Mouse (Mus musculus): ENCODE measurements at regions not wholly inside any gene's neighbourhood (a gene's known extent, or its start where the extent isn't known, plus 50 kb on each side); places are given as distances from the start of the nearest gene placed in this dataset.

DNA sequence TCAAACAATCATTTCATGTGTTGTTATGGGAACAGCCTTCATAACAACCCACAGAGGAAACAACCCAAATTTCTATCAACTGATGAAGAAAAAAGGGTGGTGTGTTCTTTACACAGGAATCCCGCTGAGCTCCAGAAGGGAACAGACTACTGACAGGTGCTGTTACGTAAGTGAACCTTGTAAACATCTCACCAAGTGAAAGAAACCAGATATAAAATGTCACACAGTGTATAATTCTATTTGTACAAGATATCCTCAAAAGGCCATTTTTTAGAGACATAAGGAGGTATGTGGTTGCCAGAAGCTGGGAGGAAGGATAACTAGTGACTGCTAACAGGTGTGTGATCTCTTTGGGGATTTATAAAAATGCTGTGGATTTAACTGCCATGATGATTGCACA lies 119.9 kb downstream of the Plod2 start:
- no peak for DNase-seq (ENCODE audit: low spot score)
- Histone ChIP-seq H3K9me3 (ENCODE audit: control insufficient read depth, low read length) (no peaks in the 10 kb centered on the region), H3K27me3 (ENCODE audit: control insufficient read depth, insufficient read depth, low read length) (no peaks in the 10 kb centered on the region), H3K4me2 (replicated peaks; ENCODE audit: low read depth) (no peak overlapping the region), H3K27ac (replicated peaks) (no peak overlapping the region), H3K36me3 (ENCODE audit: control insufficient read depth, insufficient read depth, low read length) (no peaks in the 10 kb centered on the region), H3K4me3 (ENCODE audit: low read depth, low read length) (no peak overlapping the region), H3K4me1 (replicated peaks; ENCODE audit: control insufficient read depth, insufficient read depth) (no peaks in the 10 kb centered on the region), H3K9ac (ENCODE audit: low read length) (no peak overlapping the region)
- ATAC-seq (ENCODE audit: low FRiP score, low TSS enrichment), result peak; percentile 63; the same call in 1 of the 2 replicates
- TF ChIP-seq CTCF (IDR thresholded peaks at IDR 0.05; ENCODE audit: low read depth), result no peak
- no peak for TF ChIP-seq EP300 (optimal IDR thresholded peaks at IDR 0.05)
- 21% methylated on average over 2 of the region's 2 CpGs for WGBS

DNA sequence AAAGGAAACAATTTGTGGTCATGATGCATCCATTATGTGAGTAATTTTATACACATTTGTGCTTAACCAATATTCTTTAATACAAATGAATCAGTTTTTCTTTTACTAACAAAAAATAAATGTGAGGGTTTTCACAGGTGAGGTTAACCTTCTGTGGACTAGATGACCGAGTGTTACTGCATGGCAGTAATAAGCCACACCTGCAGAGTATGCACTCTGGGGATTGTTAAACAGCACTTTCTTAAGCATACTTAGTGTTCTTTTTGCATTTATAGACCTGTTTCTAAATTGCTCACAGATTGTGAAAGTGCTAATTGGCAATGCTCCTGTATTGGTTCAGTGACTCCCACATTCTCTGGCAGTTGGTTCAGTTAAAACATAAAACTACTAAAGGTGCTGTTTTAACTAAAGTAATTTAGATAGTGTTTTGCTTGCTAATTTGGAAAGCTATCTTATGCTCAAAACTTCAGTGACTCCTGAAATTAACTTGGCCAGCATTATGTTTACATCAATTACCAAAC lies 125.4 kb downstream of the Plod2 start:
- Histone ChIP-seq H3K9me3 (ENCODE audit: control insufficient read depth, low read length) (no peaks in the 10 kb centered on the region), H3K27me3 (ENCODE audit: control insufficient read depth, insufficient read depth, low read length) (no peaks in the 10 kb centered on the region), H3K27ac (replicated peaks) (no peak overlapping the region), H3K36me3 (ENCODE audit: control insufficient read depth, insufficient read depth, low read length) (no peaks in the 10 kb centered on the region), H3K4me3 (ENCODE audit: low read depth, low read length) (no peak overlapping the region), H3K4me2 (replicated peaks; ENCODE audit: low read depth) (no peak overlapping the region), H3K9ac (ENCODE audit: low read length) (no peak overlapping the region), H3K4me1 (replicated peaks; ENCODE audit: control insufficient read depth, insufficient read depth) (no peaks in the 10 kb centered on the region)
- no peak for TF ChIP-seq EP300 (optimal IDR thresholded peaks at IDR 0.05)
- TF ChIP-seq CTCF (IDR thresholded peaks at IDR 0.05; ENCODE audit: low read depth), result no peak
- no peak for ATAC-seq (ENCODE audit: low FRiP score, low TSS enrichment)
- 90% methylated on average over 1 of the region's 1 CpGs for WGBS
- DNase-seq (ENCODE audit: low spot score), result no peak

DNA sequence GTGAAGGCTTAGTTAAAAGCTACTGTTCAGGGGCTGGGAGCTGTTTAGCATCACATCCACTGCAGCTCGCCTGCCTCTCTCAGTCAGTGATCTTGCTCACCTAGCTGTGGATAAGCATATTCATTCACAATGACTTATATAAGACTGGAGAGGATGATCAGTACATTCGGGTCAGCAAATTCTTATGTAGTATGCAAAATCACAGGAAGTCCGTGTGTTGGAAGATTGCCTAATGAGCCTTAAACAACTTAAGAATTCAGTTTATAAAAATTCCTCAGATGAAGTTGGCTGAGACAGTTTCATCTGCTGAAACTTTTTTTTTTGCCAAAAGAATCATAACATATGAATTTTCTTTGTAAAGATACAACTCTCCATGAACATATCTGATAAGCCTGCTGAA lies 129.9 kb downstream of the Plod2 start:
- no peak overlapping the region for H3K4me3 ChIP-seq (ENCODE audit: low read depth, low read length)
- ATAC-seq (ENCODE audit: low FRiP score, low TSS enrichment), result no peak
- H3K36me3 ChIP-seq (ENCODE audit: control insufficient read depth, insufficient read depth, low read length), result no peaks in the 10 kb centered on the region
- H3K9me3 ChIP-seq (ENCODE audit: control insufficient read depth, low read length), result no peaks in the 10 kb centered on the region
- H3K4me2 ChIP-seq (replicated peaks; ENCODE audit: low read depth), result no peak overlapping the region
- no peak for DNase-seq (ENCODE audit: low spot score)
- no peaks in the 10 kb centered on the region for H3K4me1 ChIP-seq (replicated peaks; ENCODE audit: control insufficient read depth, insufficient read depth)
- no peak overlapping the region for H3K27ac ChIP-seq (replicated peaks)
- WGBS, result 61% methylated on average over 3 of the region's 3 CpGs
- TF ChIP-seq EP300 (optimal IDR thresholded peaks at IDR 0.05) (no peak), CTCF (IDR thresholded peaks at IDR 0.05; ENCODE audit: low read depth) (no peak)
- no peaks in the 10 kb centered on the region for H3K27me3 ChIP-seq (ENCODE audit: control insufficient read depth, insufficient read depth, low read length)
- no peak overlapping the region for H3K9ac ChIP-seq (ENCODE audit: low read length)

DNA sequence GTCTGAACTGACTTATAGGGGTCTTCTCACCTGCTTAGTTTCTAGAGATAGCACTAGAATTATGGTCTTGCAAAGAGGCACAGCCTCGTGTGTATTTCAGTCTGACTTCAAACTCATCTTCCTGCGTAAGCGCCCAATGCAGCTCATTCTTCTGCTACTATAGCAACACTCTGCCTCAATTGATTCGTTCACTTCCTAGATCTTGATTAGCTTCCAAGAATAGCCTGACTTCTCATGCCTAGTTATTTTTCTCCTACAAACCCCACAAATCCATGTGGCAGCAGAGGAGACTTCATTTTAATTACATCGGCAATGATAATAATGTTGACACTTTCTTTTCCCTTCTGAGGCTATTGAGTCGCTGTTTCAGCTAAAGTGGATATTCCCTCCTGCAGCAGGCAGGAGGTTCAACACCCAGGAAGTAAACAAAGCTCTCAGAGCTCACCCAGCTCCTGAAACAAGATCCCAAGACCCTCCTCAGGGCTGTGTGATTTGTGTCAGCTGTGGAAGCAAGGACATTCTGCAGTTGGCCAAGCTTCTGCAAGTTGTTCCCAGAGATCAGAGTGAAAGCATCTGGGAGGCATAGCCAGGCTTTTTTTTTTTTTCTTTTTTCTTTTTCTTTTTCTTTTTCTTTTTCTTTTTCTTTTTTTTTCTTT lies 152.5 kb downstream of the Plod2 start:
- TF ChIP-seq CTCF (IDR thresholded peaks at IDR 0.05; ENCODE audit: low read depth) (no peak), EP300 (optimal IDR thresholded peaks at IDR 0.05) (no peak)
- Histone ChIP-seq H3K9ac (ENCODE audit: low read length) (no peak overlapping the region), H3K27me3 (ENCODE audit: control insufficient read depth, insufficient read depth, low read length) (no peaks in the 10 kb centered on the region), H3K36me3 (ENCODE audit: control insufficient read depth, insufficient read depth, low read length) (no peaks in the 10 kb centered on the region), H3K4me2 (replicated peaks; ENCODE audit: low read depth) (peak overlapping the region; percentile 29), H3K9me3 (ENCODE audit: control insufficient read depth, low read length) (no peaks in the 10 kb centered on the region), H3K4me1 (replicated peaks; ENCODE audit: control insufficient read depth, insufficient read depth) (no peaks in the 10 kb centered on the region), H3K27ac (replicated peaks) (peak overlapping the region; percentile 49; the same call in 1 of the 2 replicates), H3K4me3 (ENCODE audit: low read depth, low read length) (no peak overlapping the region)
- 20% methylated on average over 6 of the region's 6 CpGs for WGBS
- ATAC-seq (ENCODE audit: low FRiP score, low TSS enrichment) (0 out of 2 replicates have a peak, but pooled peaks have one; percentile 47), DNase-seq (ENCODE audit: low spot score) (no peak)

DNA sequence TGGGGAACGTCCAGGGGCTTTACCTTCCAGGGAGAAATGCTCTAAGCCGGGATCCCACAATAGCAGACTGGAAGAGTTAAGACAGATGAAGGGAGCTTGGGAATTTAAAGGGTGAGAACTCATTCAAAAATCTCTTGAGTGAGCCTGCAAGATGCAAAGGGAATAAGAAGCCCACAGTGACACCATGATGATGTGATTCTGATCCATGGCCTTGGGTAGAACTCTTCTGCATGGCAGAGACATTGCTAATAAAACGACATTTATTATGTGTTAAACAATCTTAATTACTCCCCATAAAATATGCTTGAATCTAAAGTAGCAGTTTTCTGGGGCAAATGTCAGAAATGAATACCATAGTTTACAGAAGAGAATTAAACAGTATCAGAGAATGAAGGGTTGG lies 155.9 kb downstream of the Plod2 start:
- no peaks in the 10 kb centered on the region for H3K36me3 ChIP-seq (ENCODE audit: control insufficient read depth, insufficient read depth, low read length)
- no peak for ATAC-seq (ENCODE audit: low FRiP score, low TSS enrichment)
- no peaks in the 10 kb centered on the region for H3K4me1 ChIP-seq (replicated peaks; ENCODE audit: control insufficient read depth, insufficient read depth)
- no peak overlapping the region for H3K4me3 ChIP-seq (ENCODE audit: low read depth, low read length)
- H3K27ac ChIP-seq (replicated peaks), result no peak overlapping the region
- no peak overlapping the region for H3K4me2 ChIP-seq (replicated peaks; ENCODE audit: low read depth)
- DNase-seq (ENCODE audit: low spot score), result no peak
- no peak overlapping the region for H3K9ac ChIP-seq (ENCODE audit: low read length)
- TF ChIP-seq EP300 (optimal IDR thresholded peaks at IDR 0.05) (no peak), CTCF (IDR thresholded peaks at IDR 0.05; ENCODE audit: low read depth) (no peak)
- WGBS, result 57% methylated on average over 3 of the region's 3 CpGs
- H3K27me3 ChIP-seq (ENCODE audit: control insufficient read depth, insufficient read depth, low read length), result no peaks in the 10 kb centered on the region
- no peaks in the 10 kb centered on the region for H3K9me3 ChIP-seq (ENCODE audit: control insufficient read depth, low read length)

DNA sequence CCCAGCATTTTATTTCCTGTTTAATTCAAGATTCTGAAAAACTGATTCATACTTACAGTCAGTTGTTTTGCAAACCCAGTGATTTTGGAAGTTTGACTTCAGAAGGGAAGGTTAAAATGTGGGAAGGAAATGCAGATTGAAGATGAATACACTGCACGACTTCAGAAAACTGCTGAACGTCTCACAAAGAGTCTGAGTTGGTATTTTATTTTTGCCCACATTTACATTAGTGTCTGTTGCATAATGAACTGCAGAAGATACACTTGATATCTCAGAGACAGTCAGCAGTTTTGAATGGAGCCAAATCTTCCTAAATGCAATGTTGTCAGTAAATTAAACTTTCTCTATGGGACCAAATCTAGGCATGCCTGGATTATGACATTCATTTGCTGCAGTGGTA lies 162.7 kb downstream of the Plod2 start:
- WGBS, result 69% methylated on average over 2 of the region's 2 CpGs
- no peak overlapping the region for H3K4me2 ChIP-seq (replicated peaks; ENCODE audit: low read depth)
- no peaks in the 10 kb centered on the region for H3K27me3 ChIP-seq (ENCODE audit: control insufficient read depth, insufficient read depth, low read length)
- no peaks in the 10 kb centered on the region for H3K4me1 ChIP-seq (replicated peaks; ENCODE audit: control insufficient read depth, insufficient read depth)
- DNase-seq (ENCODE audit: low spot score) (no peak), ATAC-seq (ENCODE audit: low FRiP score, low TSS enrichment) (no peak)
- H3K4me3 ChIP-seq (ENCODE audit: low read depth, low read length), result no peak overlapping the region
- H3K9me3 ChIP-seq (ENCODE audit: control insufficient read depth, low read length), result no peaks in the 10 kb centered on the region
- H3K9ac ChIP-seq (ENCODE audit: low read length), result no peak overlapping the region
- TF ChIP-seq CTCF (IDR thresholded peaks at IDR 0.05; ENCODE audit: low read depth), result no peak
- no peak for TF ChIP-seq EP300 (optimal IDR thresholded peaks at IDR 0.05)
- no peak overlapping the region for H3K27ac ChIP-seq (replicated peaks)
- no peaks in the 10 kb centered on the region for H3K36me3 ChIP-seq (ENCODE audit: control insufficient read depth, insufficient read depth, low read length)
